Mouse (Mus musculus): ENCODE measurements around the gene Fam78a.
A peak's percentile ranks its signal among the peaks of the same experiment; 100 is the strongest.
"Not testable (repeated sequence)": the region's sequence is repeated elsewhere in the genome, so short reads cannot be mapped to it uniquely, and the experiment has no call there.

Fam78a gene

GRCm38 (mm10) chr2:32043836-32044235, 40.8 kb downstream of the Fam78a start:
- DNase-seq (ENCODE audit: low read depth, low spot score): no peak

DNA sequence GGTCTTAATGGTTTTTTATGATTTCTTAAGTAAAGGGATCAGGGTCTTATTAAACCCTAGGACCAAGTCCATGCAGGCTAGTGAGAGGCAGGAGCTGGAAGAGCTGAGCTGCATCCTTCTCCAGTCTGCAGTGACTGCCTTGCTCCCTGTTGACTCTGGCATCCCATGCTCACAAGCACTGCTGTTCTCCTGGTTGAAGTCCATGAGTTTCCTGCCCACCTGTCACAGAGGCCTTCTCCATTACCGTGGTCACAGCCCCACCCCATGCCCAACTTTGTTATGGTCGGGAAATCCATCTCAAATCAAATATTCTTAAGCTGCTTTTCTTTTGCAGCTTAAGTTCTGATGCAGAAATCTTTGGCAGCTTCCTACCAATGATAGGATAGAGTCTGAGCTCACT, 43.6 kb downstream of the Fam78a start:
- DNase-seq (ENCODE audit: low read depth, low spot score): no peak

DNA sequence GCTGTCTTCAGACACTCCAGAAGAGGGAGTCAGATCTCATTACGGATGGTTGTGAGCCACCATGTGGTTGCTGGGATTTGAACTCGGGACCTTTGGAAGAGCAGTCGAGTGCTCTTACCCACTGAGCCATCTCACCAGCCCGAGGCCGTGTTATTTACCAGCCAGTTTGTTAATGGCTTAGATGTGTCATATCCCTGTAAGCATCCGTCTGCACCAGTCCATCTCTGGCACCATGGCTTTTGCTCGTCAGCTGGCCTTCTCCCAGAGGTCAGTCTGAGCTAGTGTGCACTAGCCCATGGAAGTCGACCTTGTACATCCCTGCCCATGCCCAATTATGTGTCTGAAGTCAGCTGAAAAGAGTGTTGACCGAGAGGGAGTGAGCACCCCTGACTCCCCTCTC, 44.0 kb downstream of the Fam78a start:
- not testable (repeated sequence) for DNase-seq (ENCODE audit: low read depth, low spot score)

- no peak for DNase-seq (ENCODE audit: low read depth, low spot score)
These were observed 46.0 kb downstream of the Fam78a start for GRCm38 (mm10) chr2:32038661-32039081.

- peak; percentile 66 for DNase-seq (ENCODE audit: low read depth, low spot score)
These were observed 47.3 kb downstream of the Fam78a start for GRCm38 (mm10) chr2:32037279-32037858.

- no peak for DNase-seq (ENCODE audit: low read depth, low spot score)
These were observed 50.5 kb downstream of the Fam78a start for GRCm38 (mm10) chr2:32034206-32034605.

DNA sequence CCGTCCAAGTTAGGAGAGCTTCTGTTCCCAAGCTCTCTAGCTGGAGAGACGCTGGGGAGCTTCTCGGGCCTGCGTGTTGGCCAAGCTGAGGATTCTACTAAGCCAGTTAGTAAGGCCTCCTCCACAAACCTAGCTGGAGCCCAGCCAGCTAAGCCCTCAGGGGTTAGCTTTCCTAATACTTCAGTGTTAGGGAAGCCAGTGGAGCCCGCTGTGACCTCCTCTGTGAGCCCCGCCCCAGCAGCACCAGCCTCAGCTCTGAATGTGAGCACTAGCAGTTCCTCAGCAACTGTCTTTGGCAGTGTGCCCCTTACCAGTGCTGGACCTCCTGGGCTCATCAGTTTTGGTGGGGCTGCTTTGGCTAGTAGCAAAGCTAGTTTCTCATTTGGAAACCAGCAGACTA, 51.2 kb downstream of the Fam78a start:
- no peak for DNase-seq (ENCODE audit: low read depth, low spot score)

DNA sequence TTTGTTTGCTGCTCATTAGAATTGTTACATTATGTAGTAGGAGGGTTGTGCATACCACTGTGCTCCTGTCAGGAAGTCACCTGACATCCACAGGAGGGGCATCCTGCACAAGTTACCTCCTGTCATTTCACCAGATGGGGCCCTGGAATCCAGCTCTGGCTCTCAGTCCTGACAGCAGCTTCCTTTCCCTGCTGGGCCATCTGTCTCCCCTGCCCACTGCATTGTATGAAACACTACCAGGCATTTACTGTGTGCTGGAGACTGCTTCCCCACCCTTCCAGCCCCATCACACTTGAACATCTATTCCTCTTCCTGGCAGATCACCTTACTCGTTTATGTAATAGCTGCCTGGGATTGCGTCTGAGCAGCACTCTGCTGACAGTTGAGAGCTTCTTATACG, 55.0 kb downstream of the Fam78a start:
- DNase-seq (ENCODE audit: low read depth, low spot score): no peak

- DNase-seq (ENCODE audit: low read depth, low spot score): no peak
These were observed 60.3 kb downstream of the Fam78a start for GRCm38 (mm10) chr2:32024372-32024771.

- peak; percentile 21 for DNase-seq (ENCODE audit: low read depth, low spot score)
These were observed 64.4 kb downstream of the Fam78a start for GRCm38 (mm10) chr2:32020229-32020628.

DNA sequence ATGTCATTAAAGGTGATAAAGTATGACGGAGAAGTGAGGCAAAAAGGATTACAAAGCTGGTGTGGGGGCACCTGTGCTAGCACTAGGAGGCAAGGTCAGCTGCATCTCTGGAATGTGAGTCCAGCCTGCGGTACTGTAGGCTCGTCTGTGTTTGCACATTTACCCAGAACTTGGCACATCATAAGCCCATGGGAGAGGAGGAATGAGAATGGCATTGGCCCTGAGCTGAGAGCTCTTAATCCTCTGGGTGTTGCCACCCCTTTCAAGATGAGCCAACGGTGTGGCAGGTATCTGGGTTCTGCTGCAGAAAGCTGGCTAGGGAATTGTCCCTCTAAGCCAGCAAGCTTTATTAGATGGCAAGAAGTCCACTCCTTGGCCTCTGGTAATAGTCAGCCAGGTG, 65.0 kb downstream of the Fam78a start:
- no peak for DNase-seq (ENCODE audit: low read depth, low spot score)

GRCm38 (mm10) chr2:32008716-32009115, 75.9 kb downstream of the Fam78a start:
- no peak for DNase-seq (ENCODE audit: low read depth, low spot score)

DNA sequence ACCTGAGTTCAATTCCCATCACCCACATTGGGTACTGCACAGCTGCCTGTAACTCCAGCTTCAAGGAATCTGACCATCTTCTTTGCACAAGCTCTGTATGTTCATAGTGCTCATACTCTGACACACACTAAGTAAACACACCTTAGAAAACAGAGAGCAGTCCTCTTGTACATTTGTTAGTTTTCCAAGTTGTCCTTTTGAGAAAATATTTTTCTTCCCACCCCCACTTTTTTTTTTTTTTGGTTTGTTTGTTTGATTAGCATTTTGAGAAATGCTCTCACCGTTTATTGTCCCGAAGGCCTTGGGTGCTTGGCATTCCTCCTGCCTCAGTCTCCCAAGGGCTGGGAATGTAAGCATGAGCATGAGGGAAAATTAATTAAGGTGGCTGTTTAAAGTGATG, 76.3 kb downstream of the Fam78a start:
- DNase-seq (ENCODE audit: low read depth, low spot score): no peak

All from CD4-positive helper T cell, adult 2 months (primary cell).